Mouse (Mus musculus): ENCODE measurements around the gene Phf21b. TPM values are rescaled to one million over a fixed set of nuclear protein-coding genes. Genes with fewer than 3 reads are reported as not detected.
"Not testable (repeated sequence)": the region's sequence is repeated elsewhere in the genome, so short reads cannot be mapped to it uniquely, and the experiment has no call there.

The Phf21b gene
- polyA plus RNA-seq, 1 experiment from 2014 or later = 0.17 TPM

GRCm38 (mm10) chr15:84775421-84776174, 80.3 kb downstream of the Phf21b start:
- no peak for DNase-seq (ENCODE audit: low spot score)

DNA sequence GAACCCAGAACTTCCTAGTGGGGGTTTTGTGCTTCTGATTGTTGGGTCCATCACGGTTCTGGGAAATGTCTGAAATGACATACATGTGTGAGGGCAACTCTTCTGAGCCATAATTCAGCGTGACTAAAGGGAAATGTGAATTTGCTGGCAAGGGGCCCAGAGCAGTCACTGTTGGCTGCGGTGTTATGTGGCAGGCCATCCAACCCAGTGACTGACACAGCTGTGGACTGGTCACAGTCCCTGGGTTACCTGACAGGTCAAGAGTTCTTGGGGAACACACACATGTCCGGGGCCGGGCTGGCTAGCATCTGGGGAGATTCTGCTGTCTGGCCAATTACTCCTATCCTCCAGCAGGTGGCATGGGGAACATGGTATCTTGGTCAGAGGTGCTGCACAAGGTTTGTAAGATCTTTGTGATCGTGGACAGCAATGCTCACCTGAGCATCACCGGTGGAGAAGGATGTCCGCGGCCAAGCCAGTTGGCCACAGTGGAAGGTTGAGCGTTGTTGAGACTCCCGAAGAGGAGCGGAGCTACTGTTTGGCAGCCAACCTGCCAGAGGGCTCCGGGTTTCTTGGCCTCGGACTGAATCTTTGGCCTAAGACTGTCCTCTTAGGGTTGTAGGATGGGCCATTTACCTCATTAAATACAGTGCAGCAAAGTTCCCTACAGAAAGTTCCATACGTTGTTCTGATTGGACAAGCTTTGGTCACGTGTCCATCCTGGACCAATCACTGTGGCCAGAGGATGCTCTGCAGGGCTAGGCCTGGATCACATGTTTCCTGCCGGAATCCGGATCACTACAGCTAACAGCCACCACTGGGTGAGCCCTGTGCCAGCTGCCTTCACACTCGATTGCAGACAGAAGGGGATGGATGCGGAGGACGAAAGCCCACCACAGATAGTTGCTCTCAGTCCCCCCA, 83.4 kb downstream of the Phf21b start:
- no peak for DNase-seq (ENCODE audit: low spot score)

- DNase-seq (ENCODE audit: low spot score) = no peak
Observed at GRCm38 (mm10) chr15:84769641-84770341, 86.1 kb downstream of the Phf21b start.

GRCm38 (mm10) chr15:84768531-84768930, 87.3 kb downstream of the Phf21b start:
- not testable (repeated sequence) for DNase-seq (ENCODE audit: low spot score)

GRCm38 (mm10) chr15:84766621-84767020, 89.2 kb downstream of the Phf21b start:
- no peak for DNase-seq (ENCODE audit: low spot score)

- no peak for DNase-seq (ENCODE audit: low spot score)
Observed at GRCm38 (mm10) chr15:84763423-84763812, 92.4 kb downstream of the Phf21b start.

GRCm38 (mm10) chr15:84762712-84763422, 93.0 kb downstream of the Phf21b start:
- no peak for DNase-seq (ENCODE audit: low spot score)

DNA sequence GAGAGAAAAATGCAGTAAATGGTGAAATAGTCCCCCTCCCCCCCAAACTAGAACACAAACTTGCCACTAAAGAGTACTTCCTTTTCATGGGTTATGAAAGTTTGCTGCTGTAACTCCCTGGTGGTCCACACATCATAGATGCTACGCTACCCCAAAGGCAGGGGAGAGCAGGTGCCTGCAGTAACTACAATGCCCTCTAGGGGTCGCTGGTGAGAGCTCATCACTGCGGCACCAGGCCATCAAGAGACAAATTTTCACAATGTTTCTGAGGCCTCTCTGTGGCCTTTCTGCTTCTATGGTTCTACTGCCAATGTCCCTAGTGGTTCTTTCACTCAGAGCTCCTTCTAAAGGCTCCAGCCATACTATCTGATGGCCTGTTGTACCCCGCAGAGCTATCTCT, 97.4 kb downstream of the Phf21b start:
- peak; percentile 46 for DNase-seq (ENCODE audit: low spot score)

DNA sequence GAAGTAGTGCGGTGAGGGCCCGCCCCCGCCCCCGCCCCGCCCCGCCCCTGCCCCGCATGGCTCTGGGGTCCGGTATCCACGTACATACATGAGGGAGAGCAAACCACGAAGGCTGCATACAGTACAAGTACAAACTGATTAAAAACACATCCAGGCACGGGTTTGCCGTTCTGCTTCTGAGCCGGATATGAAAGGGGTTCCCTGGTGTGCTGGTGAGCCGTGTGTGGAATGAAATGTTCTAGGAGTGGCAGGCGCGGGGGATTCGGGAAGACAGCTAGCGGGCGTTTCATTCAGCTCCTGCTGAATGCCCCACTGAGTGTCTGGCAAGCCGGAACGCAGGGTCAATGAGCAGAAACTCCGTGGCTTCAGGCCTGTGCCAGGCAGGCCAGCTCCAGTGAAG, 99.4 kb downstream of the Phf21b start:
- no peak for DNase-seq (ENCODE audit: low spot score)

GRCm38 (mm10) chr15:84754987-84755386, 100.9 kb downstream of the Phf21b start:
- peak; percentile 40 for DNase-seq (ENCODE audit: low spot score)

DNA sequence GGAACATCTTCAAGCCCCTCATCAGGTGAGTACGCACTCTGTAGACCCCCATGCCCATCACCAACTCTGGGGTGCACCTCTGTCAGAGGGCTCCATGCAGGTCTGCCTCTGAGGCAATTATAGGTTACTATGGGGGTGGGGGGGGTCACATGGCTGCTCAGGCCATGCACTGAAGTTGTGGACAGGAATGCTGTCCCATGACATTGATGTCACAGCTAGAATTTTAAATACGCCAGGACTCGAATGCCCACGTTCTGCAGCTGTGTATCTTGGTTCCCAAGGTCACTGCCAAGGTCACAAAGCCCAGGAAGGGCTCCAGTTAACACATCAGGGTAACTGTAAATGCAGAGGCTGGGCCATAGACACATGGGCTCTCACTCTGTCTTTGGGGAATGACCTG, 110.0 kb downstream of the Phf21b start:
- DNase-seq (ENCODE audit: low spot score) = no peak

GRCm38 (mm10) chr15:84744308-84744707, 111.5 kb downstream of the Phf21b start:
- no peak for DNase-seq (ENCODE audit: low spot score)

DNA sequence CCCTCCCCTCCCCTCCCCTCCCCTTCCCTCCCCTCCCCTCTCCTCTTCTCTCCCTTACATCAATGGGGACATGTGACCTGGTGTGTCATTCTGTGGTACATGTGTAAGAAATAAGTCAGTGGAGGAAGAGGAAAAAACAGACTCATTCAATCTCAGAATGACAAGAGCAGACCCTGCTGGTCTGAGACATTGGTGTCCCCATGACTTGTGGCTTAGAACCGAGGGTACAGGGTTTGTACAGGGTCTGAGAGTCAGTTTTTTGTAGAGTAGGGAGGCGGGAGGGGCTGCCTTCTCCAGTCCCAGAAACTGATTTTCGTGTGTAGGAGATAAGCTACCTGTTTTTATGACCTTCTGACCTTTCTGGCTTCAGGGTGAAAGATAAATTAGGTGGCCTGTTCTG, 112.5 kb downstream of the Phf21b start:
- no peak for DNase-seq (ENCODE audit: low spot score)

DNA sequence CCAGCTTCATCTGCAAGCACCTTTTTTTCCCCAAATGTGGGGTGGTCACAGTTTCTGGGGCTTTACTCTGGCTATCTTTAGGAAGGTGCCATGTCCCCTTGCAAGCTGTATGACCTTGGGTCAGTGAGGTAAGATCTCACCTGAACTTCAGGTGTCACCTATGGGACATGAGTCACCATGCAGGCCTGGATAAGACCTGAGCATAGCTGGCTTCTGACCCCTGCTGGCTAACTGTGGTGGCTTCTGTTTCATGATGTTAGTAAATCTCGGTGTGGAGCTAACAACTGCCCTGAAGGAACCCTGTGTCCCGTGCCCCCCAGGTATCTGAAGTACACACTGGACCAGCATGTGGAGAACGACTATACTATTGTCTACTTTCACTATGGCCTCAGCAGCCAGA, 114.3 kb downstream of the Phf21b start:
- no peak for DNase-seq (ENCODE audit: low spot score)

DNA sequence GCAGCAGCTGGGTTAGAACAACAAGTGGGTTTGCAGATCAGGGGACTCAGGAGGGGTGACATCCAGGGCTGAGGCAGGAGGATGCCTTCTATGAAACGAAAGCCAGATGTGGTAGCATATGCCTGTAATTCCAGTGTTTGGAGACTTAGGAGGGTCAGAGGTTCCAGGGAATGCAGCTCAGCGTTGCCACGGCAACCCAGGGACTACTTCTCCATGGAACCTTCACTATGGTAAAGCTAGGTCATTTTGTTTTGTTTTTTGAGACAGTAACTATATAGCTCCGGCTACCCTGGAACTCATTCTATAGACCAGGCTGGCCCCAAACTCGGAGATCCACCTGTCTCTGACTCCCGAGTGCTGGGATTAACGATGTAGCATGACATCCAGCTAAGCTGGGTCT, 117.6 kb downstream of the Phf21b start:
- no peak for DNase-seq (ENCODE audit: low spot score)

- DNase-seq (ENCODE audit: low spot score) = no peak
Observed at GRCm38 (mm10) chr15:84736994-84737346, 118.9 kb downstream of the Phf21b start.

DNA sequence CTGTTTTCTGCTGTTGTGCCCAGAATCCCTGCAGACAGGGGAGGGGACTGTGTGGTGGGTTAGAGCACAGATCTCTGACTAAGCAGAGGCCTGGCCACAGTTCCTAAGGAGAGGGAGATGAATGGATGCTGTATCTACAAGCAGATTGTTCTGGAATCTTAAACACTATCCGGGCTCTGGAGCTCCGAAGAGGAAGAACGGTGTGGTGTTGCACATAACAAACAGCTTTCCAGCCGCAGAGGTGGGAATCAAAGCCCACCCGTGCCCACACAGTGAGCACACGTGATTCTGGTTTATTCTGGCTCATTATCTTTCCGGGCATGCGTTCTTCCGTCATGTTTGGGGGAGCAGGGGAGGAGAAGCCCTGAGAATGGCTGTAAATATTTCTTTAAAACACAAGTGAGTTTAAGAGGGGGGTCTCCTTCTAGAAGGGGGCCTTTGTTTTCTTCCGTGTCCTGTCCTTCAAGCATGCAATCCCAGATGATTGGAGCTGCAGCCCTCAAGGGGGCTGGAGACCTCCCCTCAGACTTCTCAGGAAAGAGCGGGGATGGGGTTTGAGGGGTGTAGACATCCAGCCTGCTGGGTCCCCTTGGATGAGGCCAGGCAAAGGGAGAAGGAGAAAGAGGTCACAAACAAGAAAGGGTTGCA, 119.4 kb downstream of the Phf21b start:
- no peak for DNase-seq (ENCODE audit: low spot score)

Measured in thymus, postnatal 0 days (tissue).